In genomic region chr4:140038586-140039411, GRCm38 (mm10) we compare ENCODE assay signal across 12 mouse cellular contexts.
A peak's percentile ranks its signal among the peaks of the same experiment; 100 is the strongest.
DNase-seq lines count a peak whose midpoint lies in the region; ATAC-seq and TF ChIP-seq lines count a peak whose summit lies in the region.
"Had no signal": no experiment of that assay in that cellular context is flagged by ENCODE, and none has a peak within 500 bp of the region (broad histone marks: within the 10 kb centered on the region; RNA-seq: fewer than 3 reads in every experiment).

No protein-coding gene starts in this region.

- DNase-seq in neural tube, embryonic 10.5 days (ENCODE audit: extremely low spot score, low spot score): peak; percentile 21
- DNase-seq in gastrocnemius, postnatal 14 days: no peak
- DNase-seq in embryo, embryonic 9.5 days (ENCODE audit: extremely low spot score): no peak
- DNase-seq: adrenal gland, postnatal 10 days; heart, adult 11 months; kidney, postnatal 36 days; thymus, postnatal 4 days had no signal

- H3K4me1 ChIP-seq in neural tube, embryonic 15.5 days: peaks cover 25% of the 10 kb centered on the region
- peaks cover 27% of the 10 kb centered on the region for H3K4me1 ChIP-seq in embryonic facial prominence, embryonic 13.5 days
- peaks cover 22% of the 10 kb centered on the region for H3K4me1 ChIP-seq in hindbrain, embryonic 16.5 days (ENCODE audit: control insufficient read depth, insufficient read depth, low read depth, low read length)
- H3K4me1 ChIP-seq in olfactory bulb, adult 2 months (ENCODE audit: control insufficient read depth, insufficient read depth, low read length): peaks cover 43% of the 10 kb centered on the region

- H3K27ac ChIP-seq in neural tube, embryonic 15.5 days (replicated peaks): no peak overlapping the region
- peak overlapping the region; percentile 72 for H3K27ac ChIP-seq in embryonic facial prominence, embryonic 13.5 days
- 0 out of 2 replicates have a peak overlapping the region, but pooled peaks have one; percentile 6 for H3K27ac ChIP-seq in hindbrain, embryonic 16.5 days (ENCODE audit: low read depth, low read length)
- peak overlapping the region; percentile 7; the same call in 1 of the 2 replicates for H3K27ac ChIP-seq in olfactory bulb, adult 2 months (ENCODE audit: insufficient read depth, low read depth, low read length)
- H3K27ac ChIP-seq: limb, embryonic 13.5 days had no signal

- no peaks in the 10 kb centered on the region for H3K36me3 ChIP-seq in neural tube, embryonic 15.5 days
- no peaks in the 10 kb centered on the region for H3K36me3 ChIP-seq in embryonic facial prominence, embryonic 13.5 days
- H3K36me3 ChIP-seq in hindbrain, embryonic 16.5 days (ENCODE audit: control insufficient read depth, insufficient read depth, low read length): no peaks in the 10 kb centered on the region
- H3K36me3 ChIP-seq: limb, embryonic 13.5 days had no signal

- H3K9ac ChIP-seq in neural tube, embryonic 15.5 days (replicated peaks): no peak overlapping the region
- 0 out of 2 replicates have a peak overlapping the region, but pooled peaks have one; percentile 40 for H3K9ac ChIP-seq in embryonic facial prominence, embryonic 13.5 days
- no peak overlapping the region for H3K9ac ChIP-seq in hindbrain, embryonic 16.5 days (ENCODE audit: low read depth, low read length)
- H3K9ac ChIP-seq: limb, embryonic 13.5 days had no signal

- WGBS in neural tube, embryonic 15.5 days: 9% methylated on average over 26 of the region's 26 CpGs
- 4% methylated on average over 26 of the region's 26 CpGs for WGBS in embryonic facial prominence, embryonic 13.5 days
- WGBS in hindbrain, embryonic 16.5 days: 8% methylated on average over 26 of the region's 26 CpGs
- WGBS in olfactory bulb, adult 2 months: 21% methylated on average over 26 of the region's 26 CpGs

- no peak for TF ChIP-seq POLR2A in olfactory bulb, adult 2 months (IDR thresholded peaks at IDR 0.05; ENCODE audit: insufficient read depth, low read depth, low read length)

- H3K4me3 ChIP-seq in neural tube, embryonic 15.5 days (replicated peaks): no peak overlapping the region
- no peak overlapping the region; the same call in 1 of the 2 replicates for H3K4me3 ChIP-seq in embryonic facial prominence, embryonic 13.5 days
- H3K4me3 ChIP-seq in hindbrain, embryonic 16.5 days (ENCODE audit: low read length): no peak overlapping the region
- no peak overlapping the region for H3K4me3 ChIP-seq in olfactory bulb, adult 2 months (ENCODE audit: insufficient read depth, low read depth, low read length)
- H3K4me3 ChIP-seq: limb, embryonic 13.5 days had no signal

- H3K27me3 ChIP-seq in neural tube, embryonic 15.5 days (replicated peaks): peaks cover 7% of the 10 kb centered on the region
- H3K27me3 ChIP-seq in embryonic facial prominence, embryonic 13.5 days: peaks cover 59% of the 10 kb centered on the region
- peaks cover 12% of the 10 kb centered on the region; the same call in 1 of the 2 replicates for H3K27me3 ChIP-seq in hindbrain, embryonic 16.5 days (replicated peaks; ENCODE audit: control insufficient read depth, insufficient read depth, low read length)

- H3K9me3 ChIP-seq in neural tube, embryonic 15.5 days (replicated peaks): no peaks in the 10 kb centered on the region
- peaks cover 9% of the 10 kb centered on the region for H3K9me3 ChIP-seq in embryonic facial prominence, embryonic 13.5 days
- 0 out of 2 replicates have a peak, but pooled peaks cover 4% of the 10 kb centered on the region for H3K9me3 ChIP-seq in hindbrain, embryonic 16.5 days (ENCODE audit: control insufficient read depth, low read length)

- ATAC-seq in neural tube, embryonic 15.5 days (ENCODE audit: low FRiP score): no peak
- ATAC-seq in embryonic facial prominence, embryonic 13.5 days (ENCODE audit: insufficient number of reproducible peaks, insufficient read depth, low FRiP score, low TSS enrichment, low read depth): no peak
- peak; percentile 59 for ATAC-seq in hindbrain, embryonic 16.5 days

- TF ChIP-seq CTCF in olfactory bulb, adult 2 months (IDR thresholded peaks at IDR 0.05; ENCODE audit: insufficient read depth, low read depth, low read length): no peak

- H3K4me2 ChIP-seq in neural tube, embryonic 15.5 days: no peak overlapping the region; the same call in 1 of the 2 replicates
- H3K4me2 ChIP-seq in embryonic facial prominence, embryonic 13.5 days: peak overlapping the region; percentile 43
- no peak overlapping the region for H3K4me2 ChIP-seq in hindbrain, embryonic 16.5 days (ENCODE audit: low read length)

- intact Hi-C loops in gastrocnemius, postnatal 14 days (cut with DNase I; ENCODE audit: low total_unique reads): no loop called here
